Mouse (Mus musculus) forebrain, embryonic 16.5 days (tissue): ENCODE data around the gene Mnx1. TPM values are rescaled to one million over a fixed set of nuclear protein-coding genes. Genes with fewer than 3 reads are reported as not detected.

Experiments used
- ATAC-seq: fragments of 200-750 bp; cut with Nextera tagmentation; 2 replicates; pipeline ENCODE4 v1.8.0; 2017; ENCODE audit warnings: mild to moderate bottlenecking, moderate library complexity
- H3K27ac ChIP-seq: fragments of 300-500 bp; sonication (generic); 2 replicates; pipeline ENCODE4 v1.5.1; 2014; ENCODE audit warnings: low read length, control low read depth
- H3K27me3 ChIP-seq: fragments of 300-500 bp; sonication (generic); replicated peaks from 2 replicates; pipeline ENCODE4 v1.6.1; 2014; ENCODE audit warnings: low read length; ENCODE audit not compliant: control insufficient read depth, insufficient read depth
- H3K36me3 ChIP-seq: fragments of 300-500 bp; sonication (generic); 2 replicates; pipeline ENCODE4 v1.6.1; 2014; ENCODE audit not compliant: control insufficient read depth, insufficient read depth
- H3K4me1 ChIP-seq: fragments of 300-500 bp; sonication (generic); replicated peaks from 2 replicates; pipeline ENCODE4 v1.6.1; 2014; ENCODE audit warnings: low read length; ENCODE audit not compliant: control insufficient read depth, insufficient read depth
- H3K4me2 ChIP-seq: fragments of 300-500 bp; sonication (generic); 2 replicates; pipeline ENCODE4 v1.6.1; 2014; ENCODE audit warnings: mild to moderate bottlenecking, low read length, control low read depth
- H3K4me3 ChIP-seq: fragments of 300-500 bp; sonication (generic); replicated peaks from 2 replicates; pipeline ENCODE4 v1.5.1; 2014; ENCODE audit warnings: mild to moderate bottlenecking, low read length, control low read depth
- H3K9ac ChIP-seq: fragments of 300-500 bp; sonication (generic); replicated peaks from 2 replicates; pipeline ENCODE4 v1.6.1; 2014; ENCODE audit warnings: low read depth, low read length, control low read depth
- H3K9me3 ChIP-seq: fragments of 300-500 bp; sonication (generic); 2 replicates; pipeline ENCODE4 v1.6.1; 2016; ENCODE audit warnings: low read length; ENCODE audit not compliant: control insufficient read depth
- WGBS: fragments of 180-500 bp; shearing (Covaris S2); extraction: QIAGEN DNeasy Blood & Tissue Kit; methylation state at CpG from one replicate; pipeline ENCODE4 v1.1.7; 2014; 5-methylcytosine and 5-hydroxymethylcytosine counted together
- polyA plus RNA-seq: library from polyadenylated mRNA; unstranded; fragments of >200 nt; fragmentation: Nextera tagmentation; extraction: Ambion mirVana; gene quantifications from 2 replicates; pipeline ENCODE4 v1.2.1, GENCODE M21; 2015

The Mnx1 gene
- polyA plus RNA-seq, 1 experiment from 2014 or later = not detected

- Histone ChIP-seq H3K9ac (no peak overlapping the region), H3K36me3 (no peaks in the 10 kb centered on the region), H3K4me2 (peak overlapping the region; percentile 43), H3K27ac (no peak overlapping the region), H3K9me3 (no peaks in the 10 kb centered on the region), H3K4me3 (peak overlapping the region; percentile 26), H3K27me3 (peaks cover 91% of the 10 kb centered on the region), H3K4me1 (peaks cover 13% of the 10 kb centered on the region)
- WGBS = under 1% methylated on average over 70 of the region's 73 CpGs
- ATAC-seq = peak; percentile 21; the same call in 1 of the 2 replicates
These were observed 629 bp downstream of the Mnx1 start for GRCm38 (mm10) chr5:29477474-29478207.

GRCm38 (mm10) chr5:29476021-29476420 lies 2.2 kb downstream of the Mnx1 start:
- Histone ChIP-seq H3K4me3 (no peak overlapping the region), H3K27me3 (peaks cover 91% of the 10 kb centered on the region), H3K27ac (no peak overlapping the region), H3K36me3 (no peaks in the 10 kb centered on the region), H3K9me3 (no peaks in the 10 kb centered on the region), H3K9ac (no peak overlapping the region), H3K4me1 (peaks cover 13% of the 10 kb centered on the region), H3K4me2 (no peak overlapping the region)
- ATAC-seq = no peak
- 0% methylated on average over 1 of the region's 1 CpGs for WGBS

DNA sequence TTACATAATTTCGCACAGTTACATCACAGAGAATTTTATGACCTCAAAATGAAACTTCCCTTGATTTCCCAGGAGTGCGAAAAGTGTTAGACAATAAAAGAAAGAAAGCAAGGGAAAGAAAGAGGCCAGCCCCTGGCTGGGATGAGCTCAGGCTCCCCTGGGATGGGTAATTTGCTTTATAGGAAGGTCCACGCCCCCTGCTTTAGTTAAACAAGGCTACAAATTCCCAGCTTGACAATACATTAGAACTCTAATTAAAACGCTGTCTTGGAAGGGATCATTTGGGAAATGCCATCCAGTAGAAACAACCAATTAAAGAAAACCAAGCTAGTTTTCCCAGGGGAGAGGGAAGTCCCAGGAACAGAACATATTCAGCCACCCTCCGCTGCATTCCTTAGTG lies 2.7 kb downstream of the Mnx1 start:
- Histone ChIP-seq H3K4me1 (peaks cover 13% of the 10 kb centered on the region), H3K27ac (no peak overlapping the region), H3K4me2 (no peak overlapping the region), H3K9me3 (no peaks in the 10 kb centered on the region), H3K27me3 (peaks cover 91% of the 10 kb centered on the region), H3K4me3 (no peak overlapping the region), H3K36me3 (no peaks in the 10 kb centered on the region), H3K9ac (no peak overlapping the region)
- no peak for ATAC-seq
- 2% methylated on average over 5 of the region's 5 CpGs for WGBS

GRCm38 (mm10) chr5:29475041-29475440 lies 3.2 kb downstream of the Mnx1 start:
- Histone ChIP-seq H3K9me3 (no peaks in the 10 kb centered on the region), H3K4me2 (no peak overlapping the region), H3K4me3 (no peak overlapping the region), H3K9ac (no peak overlapping the region), H3K27ac (no peak overlapping the region), H3K27me3 (peaks cover 91% of the 10 kb centered on the region), H3K4me1 (peaks cover 13% of the 10 kb centered on the region), H3K36me3 (no peaks in the 10 kb centered on the region)
- ATAC-seq = no peak
- WGBS = 2% methylated on average over 10 of the region's 10 CpGs

GRCm38 (mm10) chr5:29474246-29474960 lies 3.9 kb downstream of the Mnx1 start:
- Histone ChIP-seq H3K4me3 (no peak overlapping the region), H3K36me3 (no peaks in the 10 kb centered on the region), H3K4me1 (peaks cover 13% of the 10 kb centered on the region), H3K27ac (no peak overlapping the region), H3K9ac (no peak overlapping the region), H3K9me3 (no peaks in the 10 kb centered on the region), H3K27me3 (peaks cover 91% of the 10 kb centered on the region), H3K4me2 (no peak overlapping the region)
- ATAC-seq = no peak
- WGBS = 4% methylated on average over 35 of the region's 35 CpGs

DNA sequence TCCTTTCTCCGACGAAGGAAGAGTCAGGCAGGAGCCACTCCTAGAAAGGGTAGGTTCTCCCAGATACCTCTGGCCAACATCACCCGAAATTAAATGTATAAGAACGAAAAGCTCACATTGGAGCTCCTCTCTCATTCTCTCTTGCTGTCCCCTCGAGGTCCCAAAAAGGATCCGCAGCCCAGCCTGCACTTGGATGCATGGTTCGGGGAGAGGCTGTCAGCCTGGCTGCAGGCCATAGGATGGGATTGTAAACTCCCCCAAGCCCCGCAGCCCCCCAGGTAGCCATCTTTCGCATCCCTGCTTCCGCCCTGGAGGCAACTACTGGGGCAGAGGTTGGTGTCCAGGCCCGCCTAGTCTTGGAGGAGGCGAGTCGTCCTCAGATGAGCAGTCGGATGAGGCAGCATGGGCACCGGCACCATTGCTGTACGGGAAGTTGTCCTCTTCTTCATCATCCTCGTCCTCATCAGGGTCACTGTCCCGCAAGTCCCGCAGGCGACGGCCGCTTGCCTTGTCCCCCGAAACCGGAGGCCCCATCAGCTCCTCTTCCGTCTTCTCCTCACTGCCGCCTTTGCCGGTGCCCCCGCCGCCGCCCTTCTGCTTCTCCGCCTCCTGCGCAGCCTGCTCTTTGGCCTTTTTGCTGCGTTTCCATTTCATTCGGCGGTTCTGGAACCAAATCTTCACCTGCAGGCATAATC lies 4.6 kb downstream of the Mnx1 start:
- H3K4me2 ChIP-seq = no peak overlapping the region
- H3K4me1 ChIP-seq = peaks cover 13% of the 10 kb centered on the region
- no peak overlapping the region for H3K4me3 ChIP-seq
- WGBS = 3% methylated on average over 35 of the region's 35 CpGs
- peaks cover 90% of the 10 kb centered on the region for H3K27me3 ChIP-seq
- no peak for ATAC-seq
- H3K9me3 ChIP-seq = no peaks in the 10 kb centered on the region
- no peak overlapping the region for H3K9ac ChIP-seq
- H3K36me3 ChIP-seq = no peaks in the 10 kb centered on the region
- no peak overlapping the region for H3K27ac ChIP-seq

DNA sequence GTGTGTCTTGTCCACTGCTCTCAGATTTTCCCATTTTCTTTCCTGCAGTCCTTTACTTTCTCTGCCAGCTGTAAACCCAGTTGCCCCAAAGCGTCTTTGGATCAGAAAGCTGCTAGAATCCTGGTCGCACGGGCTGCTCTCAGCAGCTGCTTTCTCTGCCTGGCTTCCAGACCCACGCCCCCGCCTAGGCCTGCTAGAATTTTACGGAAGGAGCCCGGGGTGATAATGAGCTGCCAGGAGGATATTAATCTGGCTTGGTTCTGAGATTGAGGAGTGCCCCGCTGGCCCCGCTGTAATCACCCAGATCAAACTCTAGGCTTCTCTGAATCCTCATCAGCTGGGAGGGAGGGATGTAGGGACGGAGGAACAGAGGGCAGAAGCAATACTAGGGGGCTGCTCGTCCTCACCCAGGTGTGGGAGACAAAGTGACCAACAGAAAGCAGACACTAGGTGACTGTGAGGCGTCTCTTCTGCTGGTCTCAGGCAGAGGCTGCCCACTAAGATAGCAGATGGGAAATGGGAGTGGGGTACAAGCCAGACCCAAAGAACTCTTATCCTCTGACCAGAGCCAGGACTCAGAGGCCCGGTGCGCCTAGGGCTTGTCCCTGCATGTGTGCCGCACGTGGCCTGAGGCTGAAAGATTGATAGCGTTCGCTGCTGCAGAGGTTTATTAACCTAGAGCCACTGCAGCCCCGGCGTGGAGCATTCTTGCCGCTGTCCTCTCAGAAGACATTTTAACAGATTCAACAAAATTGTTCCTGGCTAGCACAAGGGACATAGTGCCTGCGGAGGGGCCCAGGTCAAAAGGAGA lies 6.2 kb downstream of the Mnx1 start:
- H3K27ac ChIP-seq = no peak overlapping the region
- no peaks in the 10 kb centered on the region for H3K9me3 ChIP-seq
- ATAC-seq = no peak
- H3K4me2 ChIP-seq = no peak overlapping the region
- H3K9ac ChIP-seq = no peak overlapping the region
- WGBS = 2% methylated on average over 22 of the region's 22 CpGs
- H3K36me3 ChIP-seq = no peaks in the 10 kb centered on the region
- peaks cover 87% of the 10 kb centered on the region for H3K27me3 ChIP-seq
- peaks cover 8% of the 10 kb centered on the region for H3K4me1 ChIP-seq
- H3K4me3 ChIP-seq = no peak overlapping the region

DNA sequence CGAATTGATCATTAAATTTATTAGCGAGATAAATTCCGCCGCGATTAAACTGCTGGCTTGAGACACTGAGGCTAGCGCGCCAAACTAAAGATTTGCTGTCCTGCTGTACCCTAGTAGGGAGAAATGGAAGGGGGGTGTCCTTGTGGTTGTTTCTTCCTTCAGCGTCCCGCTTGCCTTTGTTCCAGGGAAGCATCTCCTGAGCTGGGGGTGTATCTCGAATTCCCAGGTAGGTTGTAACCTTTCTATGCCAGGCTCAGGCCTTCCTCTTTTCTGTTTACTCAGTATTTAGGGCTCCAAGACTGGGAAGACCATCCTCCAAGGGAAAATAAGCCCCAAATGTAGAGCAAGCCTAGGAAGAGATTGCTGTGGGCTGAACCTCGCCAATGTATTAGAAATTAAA lies 6.9 kb downstream of the Mnx1 start:
- 3% methylated on average over 11 of the region's 11 CpGs for WGBS
- no peak overlapping the region for H3K4me2 ChIP-seq
- no peak overlapping the region for H3K9ac ChIP-seq
- no peak for ATAC-seq
- H3K36me3 ChIP-seq = no peaks in the 10 kb centered on the region
- peaks cover 8% of the 10 kb centered on the region for H3K4me1 ChIP-seq
- no peak overlapping the region for H3K27ac ChIP-seq
- H3K27me3 ChIP-seq = peaks cover 87% of the 10 kb centered on the region
- H3K4me3 ChIP-seq = no peak overlapping the region
- no peaks in the 10 kb centered on the region for H3K9me3 ChIP-seq
